ENCODE assay signal across 28 mouse cellular contexts in genomic region chr6:117662635-117663034, GRCm38 (mm10).
"Had no signal": no experiment of that assay in that cellular context is flagged by ENCODE, and none has a peak within 500 bp of the region (broad histone marks: within the 10 kb centered on the region; RNA-seq: fewer than 3 reads in every experiment).

No protein-coding gene starts in this region.

- H3K9me3 ChIP-seq: embryonic facial prominence, embryonic 10.5 days; embryonic facial prominence, embryonic 12.5 days; embryonic facial prominence, embryonic 13.5 days; embryonic facial prominence, embryonic 15.5 days; forebrain, embryonic 10.5 days; forebrain, embryonic 12.5 days; forebrain, embryonic 13.5 days; forebrain, embryonic 15.5 days had no signal

- H3K27ac ChIP-seq: embryonic facial prominence, embryonic 10.5 days; embryonic facial prominence, embryonic 12.5 days; embryonic facial prominence, embryonic 13.5 days; embryonic facial prominence, embryonic 15.5 days; forebrain, embryonic 10.5 days; forebrain, embryonic 12.5 days; forebrain, embryonic 13.5 days; forebrain, embryonic 15.5 days; gastrocnemius, adult 2 months had no signal

- H3K4me2 ChIP-seq: embryonic facial prominence, embryonic 12.5 days; embryonic facial prominence, embryonic 13.5 days; embryonic facial prominence, embryonic 15.5 days; forebrain, embryonic 12.5 days; forebrain, embryonic 13.5 days; forebrain, embryonic 15.5 days had no signal

- H3K4me1 ChIP-seq: embryonic facial prominence, embryonic 15.5 days; forebrain, embryonic 10.5 days; forebrain, embryonic 12.5 days; forebrain, embryonic 13.5 days; forebrain, embryonic 15.5 days had no signal

- H3K4me3 ChIP-seq: embryonic facial prominence, embryonic 10.5 days; embryonic facial prominence, embryonic 12.5 days; embryonic facial prominence, embryonic 13.5 days; embryonic facial prominence, embryonic 15.5 days; erythroblast, embryonic 14.5 days; forebrain, embryonic 10.5 days; forebrain, embryonic 12.5 days; forebrain, embryonic 13.5 days; forebrain, embryonic 15.5 days; gastrocnemius, adult 2 months had no signal

- H3K27me3 ChIP-seq: embryonic facial prominence, embryonic 12.5 days; embryonic facial prominence, embryonic 13.5 days; embryonic facial prominence, embryonic 15.5 days; forebrain, embryonic 12.5 days; forebrain, embryonic 13.5 days; forebrain, embryonic 15.5 days had no signal

- DNase-seq: cerebellum, adult 2 months; cerebellum, adult 8-10 months; cerebellum, adult 9-10 months; cerebellum, adult 9-11 months; cerebellum, postnatal 10 days; cerebellum, postnatal 14 days; cerebellum, postnatal 25 days; cerebellum, postnatal 36 days; embryo, embryonic 11 days; forebrain, postnatal 0 days; gastrocnemius, adult 2 months; gastrocnemius, postnatal 10 days; gastrocnemius, postnatal 14 days; gastrocnemius, postnatal 25 days; gastrocnemius, postnatal 36 days; heart, adult 11 months; heart, adult 18-20 months had no signal

- ATAC-seq: forebrain, embryonic 13.5 days; forebrain, embryonic 14.5 days; forebrain, embryonic 15.5 days; forebrain, embryonic 16.5 days; forebrain, postnatal 0 days had no signal

- H3K36me3 ChIP-seq: embryonic facial prominence, embryonic 10.5 days; embryonic facial prominence, embryonic 12.5 days; embryonic facial prominence, embryonic 13.5 days; embryonic facial prominence, embryonic 15.5 days; forebrain, embryonic 10.5 days; forebrain, embryonic 12.5 days; forebrain, embryonic 15.5 days had no signal

- H3K9ac ChIP-seq: embryonic facial prominence, embryonic 12.5 days; embryonic facial prominence, embryonic 13.5 days; embryonic facial prominence, embryonic 15.5 days; forebrain, embryonic 12.5 days; forebrain, embryonic 13.5 days; forebrain, embryonic 15.5 days; forebrain, postnatal 0 days had no signal
